Mouse (Mus musculus): ENCODE measurements around the gene Ei24.

DNA sequence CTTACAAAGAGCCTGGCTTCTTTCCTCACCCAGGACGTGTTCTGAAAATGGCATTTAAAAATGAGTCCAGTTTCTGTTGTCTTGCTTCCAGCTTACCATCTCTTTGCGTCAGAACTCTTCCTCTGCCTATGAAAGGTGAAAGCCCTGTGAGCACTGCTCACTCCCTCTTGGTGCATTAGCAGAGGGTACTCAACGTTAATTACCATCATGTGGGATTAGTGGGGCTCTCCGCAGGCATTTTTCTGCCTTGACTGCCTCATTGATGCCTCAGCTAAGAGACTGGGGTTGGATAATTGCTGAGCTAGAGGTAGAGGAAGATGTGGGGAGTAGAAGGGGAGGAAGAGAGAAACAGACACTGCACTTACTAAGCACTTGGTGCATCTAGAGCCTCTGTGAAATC, 49.2 kb upstream of the Ei24 start:
- TF ChIP-seq CTCF (IDR thresholded peaks at IDR 0.05) (no peak), EP300 (IDR thresholded peaks at IDR 0.05; ENCODE audit: insufficient read depth, low read depth, low read length) (no peak)
